ENCODE assay signal across 8 mouse cellular contexts in genomic region chr9:14276481-14277287, GRCm38 (mm10). TPM values are rescaled to one million over a fixed set of nuclear protein-coding genes. Genes with fewer than 3 reads are reported as not detected.
A peak's percentile ranks its signal among the peaks of the same experiment; 100 is the strongest.
DNase-seq lines count a peak whose midpoint lies in the region; ATAC-seq and TF ChIP-seq lines count a peak whose summit lies in the region.

No protein-coding gene starts in this region.

- peak overlapping the region; percentile 98 for H3K4me3 ChIP-seq in forebrain, embryonic 16.5 days (replicated peaks; ENCODE audit: low read length)
- peak overlapping the region; percentile 95 for H3K4me3 ChIP-seq in hindbrain, embryonic 14.5 days (replicated peaks; ENCODE audit: low read length)
- peak overlapping the region; percentile 80 for H3K4me3 ChIP-seq in left cerebral cortex, adult 2 months

- H3K4me1 ChIP-seq in forebrain, embryonic 16.5 days (replicated peaks; ENCODE audit: control insufficient read depth, insufficient read depth, low read length), result peaks cover 9% of the 10 kb centered on the region
- H3K4me1 ChIP-seq in hindbrain, embryonic 14.5 days (replicated peaks; ENCODE audit: control insufficient read depth, insufficient read depth, low read length), result peaks cover 22% of the 10 kb centered on the region

- H3K36me3 ChIP-seq in forebrain, embryonic 16.5 days (ENCODE audit: control insufficient read depth, insufficient read depth), result no peaks in the 10 kb centered on the region
- H3K36me3 ChIP-seq in hindbrain, embryonic 14.5 days (replicated peaks; ENCODE audit: control insufficient read depth, insufficient read depth), result no peaks in the 10 kb centered on the region

- H3K27ac ChIP-seq in forebrain, embryonic 16.5 days (ENCODE audit: low read length), result peak overlapping the region; percentile 93
- peak overlapping the region; percentile 95 for H3K27ac ChIP-seq in hindbrain, embryonic 14.5 days
- peak overlapping the region; percentile 94 for H3K27ac ChIP-seq in left cerebral cortex, adult 2 months

- peak overlapping the region; percentile 70 for H3K4me2 ChIP-seq in forebrain, embryonic 16.5 days (ENCODE audit: low read length)
- peak overlapping the region; percentile 51 for H3K4me2 ChIP-seq in hindbrain, embryonic 14.5 days (replicated peaks)

- H3K9ac ChIP-seq in forebrain, embryonic 16.5 days (replicated peaks; ENCODE audit: low read depth, low read length), result peak overlapping the region; percentile 84
- peak overlapping the region; percentile 92 for H3K9ac ChIP-seq in hindbrain, embryonic 14.5 days

- no peaks in the 10 kb centered on the region for H3K9me3 ChIP-seq in forebrain, embryonic 16.5 days (ENCODE audit: control insufficient read depth, low read length)
- no peaks in the 10 kb centered on the region for H3K9me3 ChIP-seq in hindbrain, embryonic 14.5 days (ENCODE audit: control insufficient read depth, low read length)

- peak; percentile 57 for DNase-seq in kidney, adult 11 months
- no peak for DNase-seq in kidney, adult 18-20 months
- peak; percentile 63 for DNase-seq in brain, embryonic 14.5 days (ENCODE audit: low read depth)
- DNase-seq in hindbrain, embryonic 14.5 days (ENCODE audit: low spot score), result peak; percentile 58
- peak; percentile 54 to 61 for DNase-seq in left cerebral cortex, adult 2 months (ENCODE audit: extremely low spot score in 1 of 2, low spot score in 2 of 2)
- DNase-seq in mesoderm, embryonic 11.5 days (ENCODE audit: low read depth, low spot score), result peak; percentile 39
- DNase-seq in spleen, postnatal 14 days (ENCODE audit: low spot score in 2 of 2), result peak; percentile 32 to 49

- no peak for TF ChIP-seq POLR2A in brain, embryonic 14.5 days (IDR thresholded peaks at IDR 0.05; ENCODE audit: borderline replicate concordance, extremely low read depth, insufficient read depth, insufficient read length, poor library complexity, severe bottlenecking)

- under 1% methylated on average over 59 of the region's 61 CpGs for WGBS in forebrain, embryonic 16.5 days
- whole genome bisulfite sequencing in hindbrain, embryonic 14.5 days, result under 1% methylated on average over 42 of the region's 61 CpGs

- no peak for TF ChIP-seq CTCF in brain, embryonic 14.5 days (IDR thresholded peaks at IDR 0.05; ENCODE audit: borderline replicate concordance, extremely low read depth, insufficient read depth, insufficient read length)
- no peak for TF ChIP-seq CTCF in left cerebral cortex, adult 2 months (IDR thresholded peaks at IDR 0.05)

- intact Hi-C loops in left cerebral cortex, adult 2 months (cut with DNase I), result loop anchor here (2.0 to 5.0 kb wide), 5 partner anchors 102 to 388 kb away; partner anchors contain the start of gene Endod1

- H3K27me3 ChIP-seq in forebrain, embryonic 16.5 days (replicated peaks; ENCODE audit: control insufficient read depth, insufficient read depth, low read length), result no peaks in the 10 kb centered on the region
- no peaks in the 10 kb centered on the region for H3K27me3 ChIP-seq in hindbrain, embryonic 14.5 days (ENCODE audit: control insufficient read depth, insufficient read depth, low read length)

- peak; percentile 61 for ATAC-seq in forebrain, embryonic 16.5 days
- ATAC-seq in hindbrain, embryonic 14.5 days (ENCODE audit: low FRiP score), result peak; percentile 55

RNA-seq across cellular contexts. Expression of gene Sesn3, which starts 1.8 kb away (rescaled TPM):
- 13.5 and 26.4 TPM in 2 replicates for polyA plus RNA-seq in brain, embryonic 14.5 days (2012; rRNA removed)
- 9.6 and 11.5 TPM in 2 replicates for polyA plus RNA-seq in forebrain, embryonic 16.5 days (2015; fragmentation: Nextera tagmentation; extraction: Ambion mirVana)
- 23.7 and 26.3 TPM in 2 replicates for polyA plus RNA-seq in hindbrain, embryonic 14.5 days (2014; fragmentation: Nextera tagmentation; extraction: Ambion mirVana)
- 100 to 1,000 TPM; 111 to 118 TPM for total RNA-seq in left cerebral cortex, adult 2 months (2021)
